Mouse (Mus musculus): ENCODE measurements around the gene Selenoo. TPM values are rescaled to one million over a fixed set of nuclear protein-coding genes. Genes with fewer than 3 reads are reported as not detected.

The Selenoo gene
- total RNA-seq (2014; rRNA removed) (91.0 and 101 TPM in 2 replicates), polyA plus RNA-seq (2012; rRNA removed) (105 and 122 TPM in 2 replicates)

- DNase-seq (ENCODE audit: extremely low read depth, low read depth, low spot score) = peak; percentile 89
- H3K79me2 ChIP-seq (ENCODE audit: control insufficient read depth, insufficient read depth, low read length) = peaks cover 11% of the 10 kb centered on the region; the same call in 1 of the 2 replicates
- TF ChIP-seq POLR2A (IDR thresholded peaks at IDR 0.05; ENCODE audit: extremely low read depth, insufficient read depth, low read length) = peak; percentile 91
- no peak for TF ChIP-seq CTCF (IDR thresholded peaks at IDR 0.05; ENCODE audit: low read depth, low read length)
- H3K4me1 ChIP-seq (ENCODE audit: control insufficient read depth, insufficient read depth, low read length) = peaks cover 24% of the 10 kb centered on the region
- peak within 1 kb of the TSS; percentile 89 for H3K4me3 ChIP-seq (ENCODE audit: insufficient read depth, low read depth, low read length)
- peaks cover 15% of the 10 kb centered on the region for H3K36me3 ChIP-seq (ENCODE audit: control insufficient read depth, insufficient read depth, low read length)
- H3K27ac ChIP-seq (replicated peaks; ENCODE audit: insufficient read depth, low read depth, low read length) = peak within 1 kb of the TSS; percentile 99
- 1% methylated on average over 38 of the region's 38 CpGs for WGBS
- H3K27me3 ChIP-seq (ENCODE audit: control insufficient read depth, insufficient read depth, low read length) = no peaks in the 10 kb centered on the region
- peak within 1 kb of the TSS; percentile 99 for H3K9ac ChIP-seq (ENCODE audit: low read depth, low read length)
Measured at GRCm38 (mm10) chr15:89088607-89089247, at the start of gene Selenoo. TSS of gene Selenoo (plus strand) at chr15:89089084.

GRCm38 (mm10) chr15:89044381-89044780 lies 44.5 kb upstream of the Selenoo start:
- Histone ChIP-seq H3K79me2 (ENCODE audit: control insufficient read depth, insufficient read depth, low read length) (no peaks in the 10 kb centered on the region), H3K9ac (ENCODE audit: low read depth, low read length) (no peak overlapping the region), H3K36me3 (ENCODE audit: control insufficient read depth, insufficient read depth, low read length) (no peaks in the 10 kb centered on the region), H3K4me3 (ENCODE audit: insufficient read depth, low read depth, low read length) (no peak overlapping the region), H3K4me1 (ENCODE audit: control insufficient read depth, insufficient read depth, low read length) (no peaks in the 10 kb centered on the region), H3K27me3 (ENCODE audit: control insufficient read depth, insufficient read depth, low read length) (no peaks in the 10 kb centered on the region), H3K27ac (replicated peaks; ENCODE audit: insufficient read depth, low read depth, low read length) (no peak overlapping the region)
- DNase-seq (ENCODE audit: extremely low read depth, low read depth, low spot score) = peak; percentile 3
- WGBS = 77% methylated on average over 5 of the region's 5 CpGs
- TF ChIP-seq CTCF (IDR thresholded peaks at IDR 0.05; ENCODE audit: low read depth, low read length) (peak; percentile 38), POLR2A (IDR thresholded peaks at IDR 0.05; ENCODE audit: extremely low read depth, insufficient read depth, low read length) (no peak)

DNA sequence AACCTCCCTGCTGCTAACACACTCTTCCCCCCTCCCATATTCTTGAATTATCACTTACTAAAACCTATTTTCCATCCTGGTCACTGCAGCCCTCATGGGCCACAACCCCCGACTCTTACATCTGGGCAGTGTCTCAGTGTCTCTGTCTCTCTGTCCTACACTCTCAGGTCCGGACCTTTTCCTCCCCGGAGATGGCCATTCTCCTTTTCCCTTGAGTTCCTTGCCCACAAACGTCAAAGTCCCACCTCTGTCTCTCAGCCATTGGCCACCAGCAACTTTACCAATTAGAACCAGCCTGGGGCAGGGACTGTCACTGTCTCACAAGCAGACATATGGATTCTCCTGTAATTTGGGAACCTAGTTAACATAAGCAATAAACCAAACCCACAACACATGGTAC lies 42.5 kb upstream of the Selenoo start:
- WGBS = 77% methylated on average over 4 of the region's 4 CpGs
- H3K27me3 ChIP-seq (ENCODE audit: control insufficient read depth, insufficient read depth, low read length) = no peaks in the 10 kb centered on the region
- H3K27ac ChIP-seq (replicated peaks; ENCODE audit: insufficient read depth, low read depth, low read length) = no peak overlapping the region
- no peak for DNase-seq (ENCODE audit: extremely low read depth, low read depth, low spot score)
- no peak overlapping the region for H3K9ac ChIP-seq (ENCODE audit: low read depth, low read length)
- TF ChIP-seq POLR2A (IDR thresholded peaks at IDR 0.05; ENCODE audit: extremely low read depth, insufficient read depth, low read length) (no peak), CTCF (IDR thresholded peaks at IDR 0.05; ENCODE audit: low read depth, low read length) (no peak)
- H3K36me3 ChIP-seq (ENCODE audit: control insufficient read depth, insufficient read depth, low read length) = no peaks in the 10 kb centered on the region
- H3K79me2 ChIP-seq (ENCODE audit: control insufficient read depth, insufficient read depth, low read length) = no peaks in the 10 kb centered on the region
- no peaks in the 10 kb centered on the region for H3K4me1 ChIP-seq (ENCODE audit: control insufficient read depth, insufficient read depth, low read length)
- H3K4me3 ChIP-seq (ENCODE audit: insufficient read depth, low read depth, low read length) = no peak overlapping the region

DNA sequence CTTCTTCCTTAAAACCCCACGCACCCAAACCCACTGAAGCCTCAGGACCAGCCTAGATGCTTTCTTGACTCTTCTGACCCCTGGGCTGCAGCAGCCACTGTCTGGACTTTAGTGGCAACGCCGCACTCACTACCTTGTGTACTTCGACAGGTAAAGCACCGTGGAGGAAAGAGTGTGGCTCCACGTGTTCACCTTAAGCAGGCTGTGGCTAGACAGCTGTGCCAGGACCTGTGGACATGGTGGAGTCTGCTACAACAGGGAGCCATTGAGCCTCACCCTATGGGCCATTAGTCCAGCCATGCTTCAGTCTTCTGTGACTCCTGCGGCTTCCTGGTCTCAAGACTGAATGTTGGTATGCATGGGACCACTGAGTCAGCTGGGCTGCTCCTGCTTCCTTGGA lies 34.2 kb upstream of the Selenoo start:
- no peak overlapping the region for H3K9ac ChIP-seq (ENCODE audit: low read depth, low read length)
- H3K4me3 ChIP-seq (ENCODE audit: insufficient read depth, low read depth, low read length) = no peak overlapping the region
- no peak for DNase-seq (ENCODE audit: extremely low read depth, low read depth, low spot score)
- no peaks in the 10 kb centered on the region for H3K36me3 ChIP-seq (ENCODE audit: control insufficient read depth, insufficient read depth, low read length)
- WGBS = 91% methylated on average over 7 of the region's 7 CpGs
- H3K79me2 ChIP-seq (ENCODE audit: control insufficient read depth, insufficient read depth, low read length) = no peaks in the 10 kb centered on the region
- no peaks in the 10 kb centered on the region for H3K4me1 ChIP-seq (ENCODE audit: control insufficient read depth, insufficient read depth, low read length)
- no peak overlapping the region for H3K27ac ChIP-seq (replicated peaks; ENCODE audit: insufficient read depth, low read depth, low read length)
- H3K27me3 ChIP-seq (ENCODE audit: control insufficient read depth, insufficient read depth, low read length) = peaks cover 3% of the 10 kb centered on the region; the same call in 1 of the 2 replicates
- no peak for TF ChIP-seq CTCF (IDR thresholded peaks at IDR 0.05; ENCODE audit: low read depth, low read length)
- no peak for TF ChIP-seq POLR2A (IDR thresholded peaks at IDR 0.05; ENCODE audit: extremely low read depth, insufficient read depth, low read length)

DNA sequence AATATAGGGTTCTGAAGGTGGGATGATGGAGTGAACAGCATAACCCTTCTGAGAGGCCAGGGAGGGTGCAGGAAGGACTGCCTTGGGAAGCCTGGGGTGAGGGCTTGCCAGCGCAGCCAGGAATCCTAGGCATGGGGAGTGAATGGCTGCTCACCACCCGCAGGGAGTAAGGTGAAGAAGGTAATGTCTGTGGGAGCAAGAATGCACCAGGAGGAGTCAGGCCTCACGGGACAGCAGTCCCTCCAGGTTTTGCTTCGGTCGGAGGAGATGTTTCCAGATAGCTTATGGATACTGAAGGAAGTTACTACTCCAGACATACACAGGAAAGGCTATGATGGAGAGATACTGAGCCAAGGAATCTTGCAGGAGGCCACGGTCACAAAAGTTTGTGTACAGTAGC lies 30.1 kb upstream of the Selenoo start:
- no peak overlapping the region for H3K27ac ChIP-seq (replicated peaks; ENCODE audit: insufficient read depth, low read depth, low read length)
- no peak overlapping the region for H3K4me3 ChIP-seq (ENCODE audit: insufficient read depth, low read depth, low read length)
- peaks cover 8% of the 10 kb centered on the region for H3K27me3 ChIP-seq (ENCODE audit: control insufficient read depth, insufficient read depth, low read length)
- WGBS = 36% methylated on average over 6 of the region's 6 CpGs
- peaks cover 2% of the 10 kb centered on the region; the same call in 1 of the 2 replicates for H3K4me1 ChIP-seq (ENCODE audit: control insufficient read depth, insufficient read depth, low read length)
- H3K36me3 ChIP-seq (ENCODE audit: control insufficient read depth, insufficient read depth, low read length) = no peaks in the 10 kb centered on the region
- no peak overlapping the region for H3K9ac ChIP-seq (ENCODE audit: low read depth, low read length)
- no peak for DNase-seq (ENCODE audit: extremely low read depth, low read depth, low spot score)
- TF ChIP-seq CTCF (IDR thresholded peaks at IDR 0.05; ENCODE audit: low read depth, low read length) (no peak), POLR2A (IDR thresholded peaks at IDR 0.05; ENCODE audit: extremely low read depth, insufficient read depth, low read length) (no peak)
- H3K79me2 ChIP-seq (ENCODE audit: control insufficient read depth, insufficient read depth, low read length) = no peaks in the 10 kb centered on the region

Measured in liver, adult 2 months (tissue).